Mouse (Mus musculus) gastrocnemius, adult 18-20 months (tissue): Measurements from ENCODE around the gene Btbd1. TPM values are rescaled to one million over a fixed set of nuclear protein-coding genes. Genes with fewer than 3 reads are reported as not detected.
"Not testable (repeated sequence)": the region's sequence is repeated elsewhere in the genome, so short reads cannot be mapped to it uniquely, and the experiment has no call there.

Source experiments
- DNase-seq: peaks from one replicate; pipeline ENCODE4 v3.0.0; 2021; ENCODE audit warnings: low spot score
- total RNA-seq, 2 experiments: library from RNA; stranded (reverse); gene quantifications; 2 replicates each; pipeline ENCODE4 v1.2.3; 2021

Btbd1 gene
- total RNA-seq, 2 experiments from 2014 or later, result 163 to 167 TPM

DNA sequence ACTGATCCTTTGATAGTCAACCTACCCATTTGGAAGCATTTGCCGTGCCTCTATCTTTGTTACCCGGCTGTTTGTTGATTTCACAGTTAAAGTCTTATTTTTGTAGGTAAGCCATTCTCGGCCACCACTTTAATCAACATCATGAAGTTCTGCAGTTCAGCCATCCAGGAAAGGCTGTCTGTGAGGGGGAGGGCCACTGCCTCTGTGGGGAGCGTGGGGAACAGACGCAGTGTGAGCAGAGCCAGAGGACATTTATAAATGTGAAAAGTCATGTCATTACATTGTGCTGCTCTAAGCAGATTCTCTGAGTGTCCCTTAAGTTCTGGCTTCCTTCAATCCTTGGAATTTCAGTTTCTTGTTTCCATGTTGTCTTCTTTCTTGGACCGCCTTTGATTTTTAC is 20.9 kb upstream of the Btbd1 start:
- DNase-seq, result no peak

GRCm38 (mm10) chr7:81849633-81850032 is 20.4 kb upstream of the Btbd1 start:
- DNase-seq, result no peak

DNA sequence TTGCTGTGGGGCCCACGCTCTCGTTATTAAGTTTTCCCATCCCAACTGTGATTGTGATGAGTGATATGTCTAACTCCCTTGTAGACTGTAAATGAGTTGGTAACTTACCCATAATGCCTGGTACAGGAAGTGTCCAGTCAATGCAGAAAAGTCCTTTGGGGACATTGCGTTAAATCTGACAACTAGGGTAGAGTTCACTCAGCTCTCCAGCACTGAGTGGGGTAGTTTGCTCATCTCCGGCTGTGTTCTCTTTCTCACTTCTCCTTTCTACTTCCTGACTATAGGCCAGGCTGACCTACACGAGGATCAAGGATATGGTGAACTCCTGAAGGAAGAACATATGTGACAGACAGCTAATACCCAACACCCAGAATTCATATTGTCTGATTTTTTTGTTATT is 20.0 kb upstream of the Btbd1 start:
- no peak for DNase-seq

GRCm38 (mm10) chr7:81847777-81848176 is 18.5 kb upstream of the Btbd1 start:
- no peak for DNase-seq

GRCm38 (mm10) chr7:81847010-81847409 is 17.8 kb upstream of the Btbd1 start:
- no peak for DNase-seq

GRCm38 (mm10) chr7:81846008-81846407 is 16.8 kb upstream of the Btbd1 start:
- DNase-seq, result no peak

- DNase-seq, result no peak
These were observed 16.1 kb upstream of the Btbd1 start for GRCm38 (mm10) chr7:81845313-81845712.

GRCm38 (mm10) chr7:81844801-81845200 is 15.6 kb upstream of the Btbd1 start:
- peak; percentile 66 for DNase-seq

DNA sequence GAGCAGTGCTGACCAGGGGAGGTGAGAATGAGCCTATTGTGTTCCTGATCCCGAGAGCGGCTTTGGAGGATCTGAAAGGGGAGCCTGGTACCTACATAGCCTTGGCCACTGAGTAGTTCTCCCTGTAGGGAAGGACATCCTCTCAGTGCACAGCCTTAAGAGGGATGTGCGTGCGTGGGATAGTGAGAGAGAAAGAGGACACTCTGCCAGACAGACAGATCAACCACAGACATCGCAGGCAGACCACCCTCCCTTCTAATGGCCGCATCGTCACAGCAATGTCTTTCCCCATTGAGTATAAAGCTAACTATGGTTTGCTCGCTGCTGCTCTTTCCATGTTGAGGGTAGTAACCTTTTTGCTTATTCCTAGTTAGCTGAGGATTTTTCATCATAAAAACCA is 14.7 kb upstream of the Btbd1 start:
- no peak for DNase-seq

GRCm38 (mm10) chr7:81842998-81843397 is 13.8 kb upstream of the Btbd1 start:
- no peak for DNase-seq

DNA sequence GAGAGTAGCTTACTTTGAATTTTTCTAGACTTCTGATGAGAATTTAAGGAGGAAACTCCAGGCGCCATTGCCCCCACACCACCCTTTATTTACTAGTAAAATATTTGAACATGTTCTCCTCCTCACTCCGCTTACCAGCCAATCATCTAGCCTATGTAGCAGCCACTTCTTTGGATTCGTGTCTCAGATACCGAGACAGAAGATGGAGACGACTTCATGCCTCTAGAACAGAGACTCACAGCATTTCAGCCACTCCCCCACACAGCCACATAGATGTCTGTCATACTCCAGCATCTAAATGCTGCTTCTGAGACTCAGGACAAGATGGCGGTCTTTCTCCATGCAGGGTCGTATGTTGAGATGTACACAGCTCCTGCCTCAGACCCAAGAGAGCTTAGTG is 12.9 kb upstream of the Btbd1 start:
- DNase-seq, result no peak

DNA sequence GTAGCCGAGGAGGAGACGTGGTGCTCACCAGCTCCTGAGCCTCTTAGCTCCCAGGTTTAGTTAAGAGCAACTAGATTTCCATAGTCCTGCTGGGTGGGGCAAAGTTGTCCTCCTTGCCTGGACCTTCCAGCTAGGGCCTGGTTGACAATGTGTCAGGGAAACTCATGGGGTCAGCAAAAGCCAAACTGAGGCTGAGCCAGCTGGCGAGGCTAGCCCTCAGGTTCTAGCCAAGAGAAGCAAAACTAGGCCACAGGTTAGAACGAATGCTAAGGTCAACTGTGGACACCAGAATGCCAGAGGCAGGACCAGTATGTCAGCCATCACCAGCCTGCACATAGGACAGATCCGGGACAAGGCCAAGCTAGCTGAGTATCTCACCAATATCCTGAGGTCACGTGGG is 12.2 kb upstream of the Btbd1 start:
- DNase-seq, result peak; percentile 45

- peak; percentile 64 for DNase-seq
These were observed 11.5 kb upstream of the Btbd1 start for GRCm38 (mm10) chr7:81840661-81841181.

GRCm38 (mm10) chr7:81839746-81840145 is 10.5 kb upstream of the Btbd1 start:
- DNase-seq, result no peak

DNA sequence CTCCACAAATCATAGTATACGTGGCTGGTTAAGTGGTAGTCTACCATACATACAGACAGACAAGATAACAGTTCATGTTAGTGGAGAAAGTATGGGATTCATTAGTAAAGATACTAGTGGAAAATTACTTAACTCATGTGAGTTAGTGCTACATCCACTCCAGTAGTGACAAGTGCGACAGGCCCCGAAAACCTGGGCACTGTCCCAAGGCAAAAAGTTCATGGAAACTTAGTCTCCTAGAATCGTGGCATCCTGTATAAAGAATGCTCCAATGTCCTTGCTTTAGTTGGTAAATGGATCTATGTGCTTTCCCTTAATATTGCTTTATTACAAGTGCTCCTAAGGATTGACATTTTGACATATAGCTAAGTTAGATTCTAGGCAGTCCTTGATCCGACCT is 8.5 kb upstream of the Btbd1 start:
- DNase-seq, result not testable (repeated sequence)

DNA sequence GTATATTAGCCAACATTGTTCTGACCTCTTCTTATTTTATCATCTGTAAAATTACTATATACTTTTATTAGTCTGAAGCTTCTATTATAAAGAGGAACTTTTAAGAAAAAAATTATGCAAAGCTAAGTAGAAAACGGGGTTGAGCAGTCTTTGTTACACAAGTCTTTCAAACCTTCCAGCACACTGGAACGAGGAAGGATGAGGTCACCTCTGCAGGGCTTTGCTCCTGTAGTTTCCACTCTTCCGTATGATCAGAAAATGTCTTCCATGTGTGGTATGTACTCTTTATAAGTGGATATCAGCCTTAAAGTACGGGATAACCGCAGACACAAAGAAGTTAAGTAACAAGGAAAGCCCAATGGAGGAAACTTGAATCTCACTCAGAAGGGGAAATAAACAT is 6.2 kb upstream of the Btbd1 start:
- no peak for DNase-seq

DNA sequence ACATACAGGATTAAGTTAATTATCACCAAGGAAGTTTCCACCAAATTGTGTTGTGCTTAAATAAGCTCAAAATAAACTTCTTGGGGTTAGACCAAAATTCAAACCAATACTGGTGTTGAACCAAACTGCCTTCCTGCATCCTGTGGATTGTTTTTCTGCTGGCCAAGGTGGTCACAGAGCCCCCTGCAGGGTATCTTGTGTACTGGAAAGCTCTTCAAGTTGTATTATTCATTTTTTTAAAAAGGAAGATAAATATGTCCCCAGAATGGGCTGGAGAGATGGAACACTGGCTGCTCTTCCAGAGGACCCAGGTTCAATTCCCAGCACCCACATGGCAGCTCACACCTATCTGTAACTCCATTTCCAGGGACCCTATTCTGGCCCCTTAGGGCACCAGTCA is 5.6 kb upstream of the Btbd1 start:
- no peak for DNase-seq

DNA sequence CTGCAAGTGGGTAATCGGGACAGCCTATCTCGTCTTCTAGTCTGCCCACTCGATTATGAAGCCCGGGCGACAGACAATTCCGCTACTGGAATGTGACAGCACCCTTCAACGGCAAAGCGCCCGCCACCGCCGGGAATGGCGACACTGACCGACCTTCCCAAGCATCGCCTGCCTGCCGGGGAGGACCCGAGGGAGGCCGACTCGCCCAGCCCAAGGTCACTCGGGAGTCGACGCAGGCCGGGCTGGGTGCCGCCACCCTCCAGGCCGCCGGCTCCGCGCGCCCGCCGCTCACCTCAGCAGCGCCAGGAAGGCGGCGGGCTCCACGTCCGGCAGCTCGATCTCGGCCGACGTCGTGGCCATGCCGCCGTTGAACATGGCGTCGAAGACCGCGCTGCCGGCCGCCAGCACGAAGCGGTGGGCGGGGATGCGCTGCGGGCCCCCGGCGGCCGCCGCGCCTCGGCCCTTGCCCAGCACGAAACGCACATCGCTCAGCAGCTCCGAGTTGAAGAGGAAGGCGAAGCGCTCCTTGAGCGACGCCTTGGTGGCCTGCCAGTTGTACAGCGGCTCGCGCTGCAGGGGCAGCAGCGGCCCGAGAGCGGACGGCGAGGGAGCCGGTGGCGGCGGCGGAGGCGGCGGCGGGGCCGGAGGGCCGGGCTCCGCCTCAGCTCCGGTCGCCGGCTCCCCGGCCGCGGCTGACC is 401 bp downstream of the Btbd1 start:
- peak; percentile 48 for DNase-seq

DNA sequence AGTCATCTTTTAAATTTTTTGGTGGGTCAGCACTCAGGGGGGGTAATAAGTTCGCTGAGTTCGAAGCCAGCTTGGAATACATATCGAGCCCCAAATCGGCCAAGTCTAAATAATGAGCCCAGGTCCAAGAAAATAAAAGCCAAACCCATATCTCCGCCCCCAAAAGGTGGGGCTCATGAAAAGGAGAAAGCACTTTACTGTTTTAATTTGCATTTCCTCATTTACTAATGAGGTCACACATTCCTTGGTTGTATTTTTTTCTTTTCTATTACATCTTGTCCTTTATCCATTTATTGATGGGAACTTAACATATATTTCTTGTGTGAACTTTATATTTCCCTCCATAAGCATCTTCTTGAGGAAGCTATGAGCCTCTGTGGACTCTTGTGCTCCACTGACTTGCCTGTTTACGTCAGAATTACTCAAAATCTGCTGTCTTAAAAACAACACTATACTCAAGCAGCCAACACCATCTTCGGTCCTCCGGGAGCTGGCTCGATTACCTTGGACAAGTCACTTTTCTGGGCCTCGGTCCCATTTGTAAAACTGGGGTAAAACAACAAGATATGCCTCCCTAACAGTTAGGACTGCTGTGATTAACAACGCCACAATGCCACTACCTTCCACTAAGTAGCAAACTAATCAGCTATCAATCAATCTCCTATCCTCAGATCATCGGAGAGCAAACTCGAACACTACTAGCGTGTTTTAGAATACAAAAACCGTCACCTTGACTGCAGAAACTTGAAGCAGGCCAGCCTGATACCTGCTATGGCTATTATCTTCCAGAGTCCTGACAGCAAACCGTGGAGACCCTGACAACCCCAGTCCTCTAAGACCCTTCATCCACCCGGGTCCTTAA is 1.2 kb downstream of the Btbd1 start:
- DNase-seq, result no peak

DNA sequence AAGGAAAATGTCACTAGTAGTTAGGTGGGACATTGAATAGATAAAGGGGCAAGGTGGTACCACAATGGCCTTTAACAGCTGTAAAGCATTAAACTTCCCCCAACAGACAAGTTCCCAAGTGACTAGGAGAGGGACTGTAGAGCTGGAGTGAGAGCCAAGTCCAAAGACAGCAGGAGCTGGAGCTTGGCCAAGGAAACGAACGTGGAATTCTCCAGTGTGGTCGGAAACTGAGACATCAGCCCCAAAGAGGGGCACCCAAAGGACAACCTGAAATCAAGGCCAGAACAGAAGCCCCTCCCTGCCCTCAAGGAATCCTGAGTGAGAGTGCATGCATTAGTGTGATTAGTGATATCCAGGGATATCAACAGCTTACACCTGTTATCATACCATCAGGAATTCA is 3.9 kb downstream of the Btbd1 start:
- no peak for DNase-seq

- no peak for DNase-seq
These were observed 4.3 kb downstream of the Btbd1 start for GRCm38 (mm10) chr7:81824906-81825305.

DNA sequence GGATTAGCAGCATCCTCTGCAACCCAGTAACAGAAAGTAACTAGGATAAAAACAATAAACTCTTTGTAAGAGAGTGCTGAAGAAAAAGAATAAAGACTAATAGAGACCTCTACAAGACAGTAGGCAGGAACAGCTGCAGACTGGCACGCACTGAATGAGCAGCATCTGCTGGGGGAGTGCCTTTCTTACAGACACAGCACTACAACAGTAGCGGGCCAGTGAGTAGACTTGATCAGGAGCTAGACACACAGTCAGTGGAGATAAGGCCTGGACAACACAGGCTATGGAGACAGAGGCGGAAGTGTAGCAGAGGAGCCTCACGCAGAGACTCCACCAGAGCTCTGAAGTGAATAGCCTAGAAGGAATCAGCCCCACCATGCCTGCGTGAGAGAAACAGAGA is 23.2 kb downstream of the Btbd1 start:
- DNase-seq, result no peak
